Mouse (Mus musculus) mouse embryonic stem cell (cell line): ENCODE results near the gene Rap2c.

ENCODE experiments used
- in situ Hi-C, 2 experiments: fragments of 300-500 bp; cut with MboI; formaldehyde crosslinking; loops; 1 replicate in 1 of 2; 3 replicates in 1 of 2; pipeline ENCODE4 v1.14.3; 2019 to 2020; ENCODE audit warnings: low sequenced_read_pairs in 2 of 2, low pct_unique_long_range_greater_than_20kb in 1 of 2, mixed read lengths in 1 of 2; ENCODE audit not compliant: unreplicated experiment in 1 of 2

The Rap2c gene

GRCm38 (mm10) chrX:51017851-51018785 is at the start of gene Rap2c:
Gene Rap2c (minus strand): TSS chrX:51018018.
- in situ Hi-C loops = no loop called here

- in situ Hi-C loops = no loop called here
Measured at GRCm38 (mm10) chrX:51066539-51067286, 48.9 kb upstream of the Rap2c start.

DNA sequence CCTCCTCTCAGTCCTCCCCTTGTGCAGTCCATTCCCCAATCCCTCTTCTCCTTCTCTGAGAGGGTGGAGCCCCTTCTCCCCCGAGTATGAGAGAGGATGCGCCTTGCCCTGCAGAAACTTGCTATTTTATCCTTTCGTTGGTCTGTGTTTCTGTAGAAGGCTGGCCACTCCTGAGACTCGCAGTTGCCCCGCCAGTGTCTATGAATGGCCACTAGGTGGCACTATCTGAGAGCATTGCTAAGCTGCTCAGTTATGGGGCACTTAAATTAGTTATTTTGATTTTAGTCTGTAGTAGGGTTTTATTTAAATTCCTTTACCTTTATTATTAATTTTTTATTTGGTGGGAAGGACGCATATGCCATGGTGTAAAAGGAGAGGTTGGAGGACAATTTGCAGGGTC is 48.0 kb upstream of the Rap2c start:
- in situ Hi-C loops = no loop called here

DNA sequence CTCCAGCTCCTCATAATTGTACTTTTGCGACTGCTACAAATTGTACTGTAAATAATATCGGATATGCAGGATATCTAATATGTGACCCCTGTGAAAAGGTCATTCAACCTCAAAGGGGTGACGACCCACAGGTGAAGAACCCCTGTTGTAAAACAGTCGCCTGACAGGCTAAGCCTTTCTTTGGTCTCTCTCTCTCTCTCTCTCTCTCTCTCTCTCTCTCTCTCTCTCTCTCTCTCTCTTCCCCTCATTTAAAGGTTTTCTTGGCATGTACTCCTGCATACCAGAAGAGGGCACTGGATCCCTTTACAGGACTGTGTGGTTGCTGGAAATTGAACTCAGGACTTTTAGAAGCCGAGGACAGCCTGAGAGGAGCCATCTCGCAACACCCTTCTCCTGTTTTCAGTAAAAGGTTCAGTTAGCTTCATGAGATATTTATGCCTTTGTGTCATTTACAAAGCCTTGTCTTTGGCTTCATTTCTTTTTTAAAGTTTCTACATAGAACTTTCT is 47.4 kb upstream of the Rap2c start:
- in situ Hi-C loops = no loop called here

- in situ Hi-C loops = no loop called here
Measured at GRCm38 (mm10) chrX:51060220-51060619, 42.4 kb upstream of the Rap2c start.

DNA sequence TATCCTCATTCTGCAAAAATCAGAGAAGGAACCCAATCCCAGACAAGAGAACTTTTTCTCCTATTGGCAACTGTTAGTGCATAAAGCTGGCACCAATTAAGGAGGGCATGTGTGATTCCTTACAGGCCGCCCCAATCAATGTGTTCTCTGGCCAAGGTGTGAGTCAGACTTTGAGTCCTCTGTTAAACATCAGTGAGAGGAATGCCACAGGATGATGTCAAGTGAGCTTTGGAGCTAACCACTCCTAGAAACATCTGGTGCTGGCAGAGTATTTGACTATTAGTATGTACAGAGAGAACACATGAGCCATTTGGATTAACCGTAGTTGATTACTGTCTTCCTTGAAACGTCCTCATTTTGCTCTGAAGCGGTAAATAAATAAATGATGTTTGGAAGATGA is 40.9 kb upstream of the Rap2c start:
- in situ Hi-C loops = no loop called here

GRCm38 (mm10) chrX:51058317-51058716 is 40.5 kb upstream of the Rap2c start:
- in situ Hi-C loops = no loop called here

DNA sequence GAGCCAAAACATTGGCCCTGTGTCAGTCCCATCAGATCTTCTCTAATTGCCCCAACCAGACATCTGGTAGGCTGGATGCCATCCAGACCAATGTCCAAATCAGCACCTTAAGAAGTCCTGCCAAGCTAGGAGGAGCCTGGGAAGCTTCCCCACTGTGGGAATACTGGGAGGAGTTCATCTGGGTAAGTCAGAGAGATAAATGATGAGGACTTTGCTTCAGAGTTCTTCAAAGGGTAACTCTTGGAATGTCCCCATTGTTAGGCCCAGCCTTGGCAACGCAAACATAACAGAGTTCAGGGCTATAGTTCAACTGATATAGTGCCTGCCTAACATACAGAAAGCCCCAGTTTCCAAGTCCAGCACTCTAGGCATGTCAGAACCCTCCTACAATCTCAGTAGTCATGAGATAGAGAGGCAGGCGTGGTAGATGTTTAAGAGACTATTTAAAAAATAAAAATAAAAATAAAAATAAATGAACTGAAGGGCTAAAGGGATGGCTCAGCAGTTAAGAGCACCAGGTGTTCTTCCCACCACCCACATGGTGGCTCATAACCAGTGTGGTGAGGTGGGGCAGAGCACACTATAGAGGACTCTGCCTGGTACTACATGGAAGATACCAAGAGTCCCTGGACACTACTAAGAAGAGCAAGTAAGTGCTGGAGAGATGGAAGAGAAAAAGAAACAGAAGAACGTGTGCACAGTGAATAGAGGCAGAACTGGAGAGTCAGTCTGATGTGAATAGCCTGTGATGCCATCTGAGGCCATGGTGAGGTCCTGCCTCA is 34.1 kb upstream of the Rap2c start:
- in situ Hi-C loops = no loop called here

- in situ Hi-C loops = no loop called here
Measured at GRCm38 (mm10) chrX:51035678-51036209, 17.9 kb upstream of the Rap2c start.

DNA sequence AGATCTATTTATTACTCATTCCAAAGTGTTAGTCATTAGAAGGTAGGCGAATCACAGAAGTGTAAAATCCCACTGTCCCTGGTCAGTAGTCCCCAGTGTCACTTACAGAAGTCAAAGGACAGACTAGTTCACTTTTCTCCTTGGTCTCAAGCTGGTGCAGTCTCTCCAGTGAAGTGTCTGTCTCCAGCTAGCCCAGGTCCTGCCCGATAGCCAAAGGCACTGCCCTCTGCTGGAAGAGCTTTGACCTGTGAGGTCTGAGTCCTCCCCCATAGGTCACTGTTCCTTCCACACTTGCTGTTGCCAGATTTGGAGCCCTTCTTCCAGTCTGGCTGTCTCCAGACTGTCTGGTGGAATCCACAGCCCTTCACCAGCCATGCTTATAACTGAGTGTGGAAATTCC is 2.1 kb upstream of the Rap2c start:
- in situ Hi-C loops = no loop called here

GRCm38 (mm10) chrX:51018786-51019179 is 965 bp upstream of the Rap2c start:
- in situ Hi-C loops = no loop called here

- in situ Hi-C loops = no loop called here
Measured at GRCm38 (mm10) chrX:51016926-51017325, 892 bp downstream of the Rap2c start.

DNA sequence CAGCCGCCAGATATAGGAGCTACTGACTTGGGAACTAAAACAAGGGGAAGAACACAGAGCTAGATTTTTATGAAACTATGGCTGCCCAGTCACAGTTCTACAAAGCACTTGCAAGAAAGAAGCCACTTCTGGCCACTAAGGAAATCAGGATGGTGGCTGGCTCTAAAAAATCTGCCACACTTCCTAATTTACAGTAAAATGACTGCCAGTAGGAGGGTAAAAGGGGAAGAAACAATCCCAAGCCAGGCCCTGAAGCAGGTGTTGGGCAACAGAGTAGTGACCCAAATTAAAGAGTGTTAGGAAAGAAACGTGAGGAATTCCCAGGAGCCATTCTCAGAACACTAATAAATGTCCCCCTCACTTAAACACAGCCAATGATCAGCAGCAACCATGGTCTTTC is 5.5 kb downstream of the Rap2c start:
- in situ Hi-C loops = no loop called here

GRCm38 (mm10) chrX:51010323-51010722 is 7.5 kb downstream of the Rap2c start:
- in situ Hi-C loops = no loop called here

DNA sequence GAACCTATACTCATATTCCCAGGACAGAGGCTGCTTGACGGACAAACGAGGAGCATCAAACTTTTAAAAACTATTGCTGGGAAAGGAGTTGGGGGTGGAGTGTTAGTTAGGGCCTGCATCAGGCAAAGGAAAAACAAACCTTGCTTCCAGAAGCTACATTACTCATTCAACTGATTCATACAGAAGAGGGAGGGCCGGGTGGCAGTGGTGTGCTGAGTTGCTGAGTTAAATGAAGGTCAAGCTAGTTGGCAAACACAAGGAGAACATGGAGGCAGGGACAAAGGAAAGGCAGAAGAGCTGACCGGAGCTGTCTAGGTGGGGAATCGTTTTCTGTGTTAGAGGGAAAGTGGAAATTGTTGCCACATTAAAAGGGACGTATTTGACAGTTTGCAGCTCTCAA is 17.0 kb downstream of the Rap2c start:
- in situ Hi-C loops = no loop called here

GRCm38 (mm10) chrX:50995310-50995709 is 22.5 kb downstream of the Rap2c start:
- in situ Hi-C loops = no loop called here

- in situ Hi-C loops = no loop called here
Measured at GRCm38 (mm10) chrX:50991324-50991723, 26.5 kb downstream of the Rap2c start.

DNA sequence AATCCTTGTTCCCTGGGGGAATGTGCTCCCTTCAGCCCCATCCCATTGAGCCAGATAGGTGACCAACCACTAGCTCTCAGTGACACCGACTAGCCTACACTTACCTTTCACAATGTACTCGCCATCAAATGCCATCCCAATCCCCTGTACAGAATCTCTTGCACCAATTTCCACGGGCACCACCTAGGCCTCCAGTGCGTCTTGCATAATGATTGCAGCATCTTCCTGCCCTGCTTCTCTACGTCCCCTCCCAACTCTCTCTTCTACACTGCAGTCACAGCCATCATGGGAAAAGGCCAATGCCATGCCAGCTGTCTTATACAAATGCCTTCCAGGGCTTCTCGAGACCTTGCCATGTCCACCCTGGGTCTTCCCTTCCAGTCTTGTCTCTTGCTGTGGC is 27.9 kb downstream of the Rap2c start:
- in situ Hi-C loops = no loop called here

DNA sequence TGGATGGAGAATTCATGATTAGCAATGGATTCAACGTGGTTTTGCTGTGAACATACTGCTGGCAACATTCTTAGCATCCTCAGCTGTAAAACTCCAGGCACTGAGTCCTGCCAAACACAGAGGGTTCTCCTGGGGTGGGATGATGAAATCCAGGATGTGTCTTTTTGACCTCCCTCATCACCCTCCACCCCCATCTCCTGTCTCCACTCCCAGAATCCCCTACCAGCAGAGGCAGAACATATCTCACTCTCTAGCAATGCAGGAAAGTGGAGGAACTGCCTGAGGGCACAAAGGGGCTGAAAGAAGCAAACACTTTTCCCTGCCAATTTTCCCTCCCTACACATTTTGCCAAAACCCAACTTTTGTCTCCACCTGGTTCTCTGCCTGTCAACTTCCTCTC is 29.2 kb downstream of the Rap2c start:
- in situ Hi-C loops = no loop called here
